Comparison of ENCODE assay signal across 8 mouse cellular contexts in genomic region chr17:56673647-56674416, GRCm38 (mm10). TPM values are rescaled to one million over a fixed set of nuclear protein-coding genes. Genes with fewer than 3 reads are reported as not detected.
DNase-seq lines count a peak whose midpoint lies in the region; ATAC-seq and TF ChIP-seq lines count a peak whose summit lies in the region.

No protein-coding gene starts in this region.

- no peaks in the 10 kb centered on the region for H3K9me3 ChIP-seq in erythroblast, embryonic 14.5 days (ENCODE audit: control insufficient read depth, low read length)
- H3K9me3 ChIP-seq in hindbrain, embryonic 11.5 days (ENCODE audit: control insufficient read depth, low read length) = no peaks in the 10 kb centered on the region
- H3K9me3 ChIP-seq in lung, embryonic 14.5 days (ENCODE audit: low read depth, low read length) = no peaks in the 10 kb centered on the region

- ATAC-seq in erythroblast, adult 5-6 weeks (replicated peaks; ENCODE audit: low FRiP score, poor library complexity, severe bottlenecking) = no peak
- no peak; the same call in 1 of the 2 replicates for ATAC-seq in hindbrain, embryonic 11.5 days (ENCODE audit: low FRiP score)
- ATAC-seq in lung, embryonic 14.5 days (ENCODE audit: insufficient read depth) = peak; percentile 18

- 4% methylated on average over 23 of the region's 37 CpGs for WGBS in hindbrain, embryonic 11.5 days
- WGBS in lung, embryonic 14.5 days = 1% methylated on average over 31 of the region's 37 CpGs

- DNase-seq in thymus, postnatal 10 days (ENCODE audit: low spot score in 2 of 2) = peak; percentile 38 to 41
- DNase-seq in thymus, postnatal 25 days = no peak
- DNase-seq in hindbrain, embryonic 11.5 days (ENCODE audit: low spot score) = no peak
- no peak for DNase-seq in lung, embryonic 14.5 days
- DNase-seq in splenic B cell, adult 2 months (ENCODE audit: low read depth, low spot score) = peak; percentile 8
- no peak for DNase-seq in gastrocnemius, postnatal 25 days

- peaks cover 6% of the 10 kb centered on the region for H3K27me3 ChIP-seq in erythroblast, embryonic 14.5 days (ENCODE audit: control insufficient read depth)
- H3K27me3 ChIP-seq in hindbrain, embryonic 11.5 days (ENCODE audit: control insufficient read depth, insufficient read depth, low read length) = no peaks in the 10 kb centered on the region
- no peaks in the 10 kb centered on the region for H3K27me3 ChIP-seq in lung, embryonic 14.5 days (ENCODE audit: insufficient read depth, low read length)
- H3K27me3 ChIP-seq in splenic B cell, adult 2 months (ENCODE audit: control insufficient read depth, insufficient read depth, low read length, poor library complexity, severe bottlenecking) = no peaks in the 10 kb centered on the region

- H3K27ac ChIP-seq in hindbrain, embryonic 11.5 days (ENCODE audit: low read depth, low read length) = peak overlapping the region; percentile 68
- H3K27ac ChIP-seq in lung, embryonic 14.5 days (ENCODE audit: low read depth) = peak overlapping the region; percentile 87

- peak overlapping the region; percentile 98 for H3K4me3 ChIP-seq in erythroblast, embryonic 14.5 days (replicated peaks)
- peak overlapping the region; percentile 97 for H3K4me3 ChIP-seq in hindbrain, embryonic 11.5 days (ENCODE audit: low read depth, low read length)
- H3K4me3 ChIP-seq in lung, embryonic 14.5 days (ENCODE audit: low read depth, low read length) = peak overlapping the region; percentile 95

- peaks cover 41% of the 10 kb centered on the region for H3K36me3 ChIP-seq in erythroblast, embryonic 14.5 days (ENCODE audit: control insufficient read depth)
- peaks cover 3% of the 10 kb centered on the region; the same call in 1 of the 2 replicates for H3K36me3 ChIP-seq in hindbrain, embryonic 11.5 days (ENCODE audit: control insufficient read depth, insufficient read depth, low read length)
- peaks cover 30% of the 10 kb centered on the region for H3K36me3 ChIP-seq in lung, embryonic 14.5 days (ENCODE audit: insufficient read depth)
- H3K36me3 ChIP-seq in splenic B cell, adult 2 months (ENCODE audit: control insufficient read depth, insufficient read depth, low read length, poor library complexity, severe bottlenecking) = no peaks in the 10 kb centered on the region; the same call in 1 of the 2 replicates

- peak overlapping the region; percentile 84 for H3K4me2 ChIP-seq in hindbrain, embryonic 11.5 days (replicated peaks; ENCODE audit: low read depth, low read length)
- peak overlapping the region; percentile 80 for H3K4me2 ChIP-seq in lung, embryonic 14.5 days

- H3K4me1 ChIP-seq in erythroblast, embryonic 14.5 days (ENCODE audit: control insufficient read depth) = peaks cover 61% of the 10 kb centered on the region
- peaks cover 8% of the 10 kb centered on the region; the same call in 1 of the 2 replicates for H3K4me1 ChIP-seq in hindbrain, embryonic 11.5 days (replicated peaks; ENCODE audit: control insufficient read depth, insufficient read depth, low read length)
- H3K4me1 ChIP-seq in lung, embryonic 14.5 days (ENCODE audit: insufficient read depth) = no peaks in the 10 kb centered on the region

- no peak for TF ChIP-seq CTCF in lung, embryonic 14.5 days (IDR thresholded peaks at IDR 0.05; ENCODE audit: low read depth)

- peak overlapping the region; percentile 97 for H3K9ac ChIP-seq in hindbrain, embryonic 11.5 days (ENCODE audit: low read depth, low read length)
- H3K9ac ChIP-seq in lung, embryonic 14.5 days = peak overlapping the region; percentile 96

RNA-seq across cellular contexts. Expression of gene Ranbp3, which starts 0.7 kb away (rescaled TPM):
- 16.4 and 17.4 TPM in 2 replicates for polyA plus RNA-seq in erythroblast, embryonic 14.5 days (2012)
- 6.1 and 11.7 TPM in 2 replicates for total RNA-seq in erythroblast, adult 5-6 weeks (2015; ENCODE audit: low replicate concordance)
- total RNA-seq in erythroblast, adult 5-6 weeks (2017; ENCODE audit: low replicate concordance) = 18.0 and 25.0 TPM in 2 replicates
- polyA plus RNA-seq in hindbrain, embryonic 11.5 days (2014; fragmentation: Nextera tagmentation; extraction: Ambion mirVana) = 94.2 and 104 TPM in 2 replicates
- polyA plus RNA-seq in lung, embryonic 14.5 days (2014; fragmentation: Nextera tagmentation; extraction: Ambion mirVana) = 93.8 and 105 TPM in 2 replicates
- 10 to 100 TPM; 32.8 to 34.2 TPM for total RNA-seq in gastrocnemius, postnatal 25 days (2021)

RNA-seq across cellular contexts. Expression of gene Ndufa11, which starts 43.7 kb away (rescaled TPM):
- 70.5 and 83.1 TPM in 2 replicates for polyA plus RNA-seq in erythroblast, embryonic 14.5 days (2012)
- total RNA-seq in erythroblast, adult 5-6 weeks (2015; ENCODE audit: low replicate concordance) = 17.7 and 29.7 TPM in 2 replicates
- 21.3 and 29.1 TPM in 2 replicates for total RNA-seq in erythroblast, adult 5-6 weeks (2017; ENCODE audit: low replicate concordance)
- 363 and 381 TPM in 2 replicates for polyA plus RNA-seq in hindbrain, embryonic 11.5 days (2014; fragmentation: Nextera tagmentation; extraction: Ambion mirVana)
- 449 and 463 TPM in 2 replicates for polyA plus RNA-seq in lung, embryonic 14.5 days (2014; fragmentation: Nextera tagmentation; extraction: Ambion mirVana)
- total RNA-seq in gastrocnemius, postnatal 25 days (2021) = 100 to 1,000 TPM; 459 to 461 TPM

RNA-seq across cellular contexts. Expression of gene Vmac, which starts 44.0 kb away (rescaled TPM):
- polyA plus RNA-seq in erythroblast, embryonic 14.5 days (2012) = 0.22 and 0.55 TPM in 2 replicates
- 0.38 and 1.0 TPM in 2 replicates for total RNA-seq in erythroblast, adult 5-6 weeks (2015; ENCODE audit: low replicate concordance)
- total RNA-seq in erythroblast, adult 5-6 weeks (2017; ENCODE audit: low replicate concordance) = 1.4 and 8.3 TPM in 2 replicates
- polyA plus RNA-seq in hindbrain, embryonic 11.5 days (2014; fragmentation: Nextera tagmentation; extraction: Ambion mirVana) = 15.6 and 18.1 TPM in 2 replicates
- polyA plus RNA-seq in lung, embryonic 14.5 days (2014; fragmentation: Nextera tagmentation; extraction: Ambion mirVana) = 18.5 and 19.6 TPM in 2 replicates
- total RNA-seq in gastrocnemius, postnatal 25 days (2021) = 1 to 10 TPM; 3.3 to 3.5 TPM

RNA-seq across cellular contexts. Expression of gene Catsperd, which starts 45.9 kb away (rescaled TPM):
- polyA plus RNA-seq in erythroblast, embryonic 14.5 days (2012) = not detected in 2 replicates
- not detected in 2 replicates for total RNA-seq in erythroblast, adult 5-6 weeks (2015; ENCODE audit: low replicate concordance)
- not detected in 2 replicates for total RNA-seq in erythroblast, adult 5-6 weeks (2017; ENCODE audit: low replicate concordance)
- polyA plus RNA-seq in hindbrain, embryonic 11.5 days (2014; fragmentation: Nextera tagmentation; extraction: Ambion mirVana) = 0.56 and 0.86 TPM in 2 replicates
- 0.57 and 0.76 TPM in 2 replicates for polyA plus RNA-seq in lung, embryonic 14.5 days (2014; fragmentation: Nextera tagmentation; extraction: Ambion mirVana)
- total RNA-seq in gastrocnemius, postnatal 25 days (2021) = not detected

RNA-seq across cellular contexts. Expression of gene Lonp1, which starts 47.1 kb away (rescaled TPM):
- 6.7 TPM in 2 replicates for polyA plus RNA-seq in erythroblast, embryonic 14.5 days (2012)
- 4.2 and 5.0 TPM in 2 replicates for total RNA-seq in erythroblast, adult 5-6 weeks (2015; ENCODE audit: low replicate concordance)
- total RNA-seq in erythroblast, adult 5-6 weeks (2017; ENCODE audit: low replicate concordance) = 13.0 and 13.5 TPM in 2 replicates
- polyA plus RNA-seq in hindbrain, embryonic 11.5 days (2014; fragmentation: Nextera tagmentation; extraction: Ambion mirVana) = 43.7 and 45.4 TPM in 2 replicates
- 55.1 and 63.1 TPM in 2 replicates for polyA plus RNA-seq in lung, embryonic 14.5 days (2014; fragmentation: Nextera tagmentation; extraction: Ambion mirVana)
- total RNA-seq in gastrocnemius, postnatal 25 days (2021) = 10 to 100 TPM; 53.4 to 64.4 TPM

Comparison
In these comparisons a context has a peak if more than half of its experiments do, and no peak if none do; other contexts are left out.
1. DNase-seq: peak in thymus, postnatal 10 days (2 of 2) and splenic B cell, adult 2 months (single experiment); none in thymus, postnatal 25 days (single experiment), hindbrain, embryonic 11.5 days (single experiment), lung, embryonic 14.5 days (single experiment) and gastrocnemius, postnatal 25 days (single experiment).
2. RNA of gene Vmac, which starts 44.0 kb away (polyA plus RNA-seq): 18.5 to 19.6 TPM in lung, embryonic 14.5 days and 15.6 to 18.1 TPM in hindbrain, embryonic 11.5 days; 0.22 to 0.55 TPM in erythroblast, embryonic 14.5 days; every median in the first group is over 10 times any median in the second.
3. Peak in every context shown above with its lines, with median percentiles within 50 percentile points of each other: H3K4me3 ChIP-seq.